Mouse (Mus musculus) olfactory bulb, adult 2 months (tissue): Measurements from ENCODE around the gene Thap4.

Source experiments
- CTCF ChIP-seq: fragments of 200-500 bp; IDR thresholded peaks from 2 replicates; pipeline ENCODE4 v1.5.1; 2012; ENCODE audit warnings: low read depth, mild to moderate bottlenecking, low read length, moderate library complexity; ENCODE audit not compliant: insufficient read depth
- POLR2A ChIP-seq: fragments of 200-500 bp; IDR thresholded peaks from 2 replicates; pipeline ENCODE4 v1.6.1; 2012; ENCODE audit warnings: mild to moderate bottlenecking, low read depth, low read length, moderate library complexity; ENCODE audit not compliant: insufficient read depth

DNA sequence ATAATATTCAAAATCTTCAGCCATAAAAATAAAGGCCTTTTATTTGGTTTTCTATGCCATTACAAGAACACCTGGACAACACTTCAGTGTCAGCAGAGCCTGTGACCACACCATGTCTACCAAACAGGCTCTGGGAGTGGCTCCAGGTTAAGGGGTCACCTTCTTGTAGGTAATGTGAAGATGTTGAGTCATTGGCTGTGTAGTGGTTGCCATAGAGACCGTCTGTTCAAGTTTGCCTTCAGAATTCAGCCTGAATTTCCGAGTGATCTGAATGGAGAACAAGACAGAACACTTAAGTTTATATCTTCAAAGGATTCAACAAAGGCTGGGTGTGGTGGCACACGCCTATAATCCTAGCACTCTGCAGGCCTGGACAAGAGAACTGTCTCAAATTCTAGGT, 49.3 kb downstream of the Thap4 start:
- TF ChIP-seq POLR2A (no peak), CTCF (no peak)
